Mouse (Mus musculus): Measurements from ENCODE around the gene Nutf2-ps1.
A peak's percentile ranks its signal among the peaks of the same experiment; 100 is the strongest.

Gene Nutf2-ps1

DNA sequence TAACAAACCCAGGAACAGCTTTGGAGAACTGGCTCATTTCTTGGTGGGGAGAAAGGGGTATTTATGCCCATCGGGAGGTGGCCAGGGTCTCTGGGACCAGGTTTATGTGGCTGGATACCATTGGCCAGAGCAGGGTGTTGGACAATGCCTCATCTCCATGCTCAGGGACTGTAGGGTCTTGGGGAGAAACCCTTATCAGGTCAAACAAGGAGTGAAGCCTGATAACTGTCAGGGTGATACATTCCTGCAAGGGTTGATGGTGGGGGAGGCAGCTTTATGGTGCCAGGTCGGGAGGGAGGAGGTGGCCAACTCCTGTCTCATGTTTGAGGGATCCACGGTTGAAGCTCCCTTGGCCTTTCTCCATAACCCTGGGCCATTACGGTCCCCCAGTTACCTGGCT, 17.8 kb downstream of the Nutf2-ps1 start:
- peak in 1 of 2 experiments; percentile 49 for DNase-seq (ENCODE audit: low spot score in 2 of 2)

DNA sequence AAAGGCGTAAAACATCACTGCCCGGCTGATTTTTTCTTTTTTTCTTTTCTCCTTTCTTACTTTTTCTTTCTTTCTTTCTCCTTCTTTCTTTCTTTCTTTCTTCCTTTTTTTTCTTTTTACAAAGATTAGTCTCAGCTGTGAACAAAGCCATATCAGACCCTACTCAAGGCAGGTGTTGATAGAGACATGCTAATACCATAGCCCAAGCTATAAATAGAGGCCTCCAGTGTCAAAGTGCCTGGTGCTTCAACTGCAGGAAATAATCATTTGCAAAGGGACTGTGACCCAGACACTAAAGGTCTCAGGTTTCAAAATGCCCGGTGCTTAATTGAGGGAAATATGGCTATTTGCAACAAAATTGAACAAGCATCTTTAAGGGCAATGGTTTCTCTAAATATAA, 20.3 kb downstream of the Nutf2-ps1 start:
- peak in 1 of 2 experiments; percentile 14 for DNase-seq (ENCODE audit: low spot score in 2 of 2)

DNA sequence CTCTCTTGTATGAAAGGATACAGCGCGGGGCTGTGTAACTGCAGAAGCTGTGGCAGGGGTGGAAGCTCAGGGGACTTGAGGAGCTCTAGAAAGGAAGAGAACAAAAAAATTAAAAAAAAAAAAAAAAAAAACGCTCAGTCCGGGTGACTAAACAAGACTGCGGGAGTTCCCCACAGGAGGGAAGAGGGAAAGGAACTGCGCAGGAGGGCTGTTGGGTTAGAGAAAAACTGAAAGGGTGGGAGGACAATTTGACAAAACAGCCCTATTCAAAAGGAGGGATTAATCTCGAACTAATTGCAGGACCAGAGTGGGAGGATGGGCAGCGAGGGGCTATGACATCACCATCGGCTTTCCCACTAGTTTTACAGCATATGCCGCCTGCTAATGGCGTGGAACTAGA, 21.0 kb downstream of the Nutf2-ps1 start:
- peak in 1 of 2 experiments; percentile 51 for DNase-seq (ENCODE audit: low spot score in 2 of 2)

DNA sequence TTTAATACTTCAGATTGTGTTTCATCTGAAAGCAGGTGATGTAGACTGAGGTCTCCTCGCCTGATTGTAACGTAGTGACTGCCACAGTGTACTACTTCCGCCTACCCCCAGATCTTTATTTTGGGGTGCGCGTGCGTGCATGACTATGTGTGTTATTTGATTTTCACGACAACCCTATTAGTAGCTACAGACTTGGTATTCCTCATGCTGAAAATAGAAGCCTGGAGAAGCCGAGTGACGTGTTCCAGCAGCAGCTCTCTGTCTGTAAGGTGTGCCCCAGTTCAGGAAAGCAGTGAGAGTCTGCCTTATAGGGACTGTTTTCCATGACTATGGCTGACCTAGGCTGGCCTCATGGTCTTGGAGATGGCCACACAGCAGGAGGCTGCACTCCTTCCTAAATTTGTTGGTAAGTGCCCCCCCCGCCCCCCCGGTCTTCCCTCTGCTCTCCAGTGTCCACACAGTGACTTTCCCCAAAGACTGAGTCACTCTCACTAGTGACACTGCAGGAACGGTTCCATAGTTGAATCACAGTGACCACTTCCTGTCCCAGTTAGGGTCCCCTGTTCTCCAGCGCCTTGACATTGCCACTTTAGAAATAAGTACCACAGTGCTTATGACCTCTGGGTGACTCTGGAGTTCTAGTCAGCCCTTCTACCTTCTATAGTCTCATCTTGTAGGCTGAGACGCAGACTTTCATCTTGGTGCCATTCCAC, 23.1 kb downstream of the Nutf2-ps1 start:
- no peak for DNase-seq (ENCODE audit: low spot score in 2 of 2)

DNA sequence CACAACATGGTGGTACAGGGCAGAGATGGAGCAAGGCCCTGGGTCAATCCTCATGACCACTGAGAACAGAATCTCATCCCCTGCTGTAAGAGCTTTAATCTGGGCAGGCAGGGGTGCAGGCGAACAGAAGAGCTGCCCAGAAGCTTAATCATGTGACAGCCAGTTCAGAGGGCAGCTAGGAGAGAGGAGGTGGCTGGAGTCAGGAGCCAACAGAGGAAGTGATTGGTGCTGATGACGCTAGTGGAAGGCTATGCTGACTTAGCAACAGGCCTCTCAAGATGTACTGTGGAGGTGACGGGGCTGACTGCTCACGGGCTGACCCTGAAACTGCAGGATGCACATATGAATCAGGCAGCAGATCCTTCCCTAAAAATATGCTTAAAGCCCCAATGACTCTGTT, 24.7 kb downstream of the Nutf2-ps1 start:
- DNase-seq (ENCODE audit: low spot score in 2 of 2): no peak

GRCm38 (mm10) chr19:53560436-53560835, 28.4 kb downstream of the Nutf2-ps1 start:
- DNase-seq (ENCODE audit: low spot score in 2 of 2): no peak

- no peak for DNase-seq (ENCODE audit: low spot score in 2 of 2)
Measured at GRCm38 (mm10) chr19:53557267-53557936, 31.5 kb downstream of the Nutf2-ps1 start.

- no peak for DNase-seq (ENCODE audit: low spot score in 2 of 2)
Measured at GRCm38 (mm10) chr19:53556841-53557240, 32.0 kb downstream of the Nutf2-ps1 start.

DNA sequence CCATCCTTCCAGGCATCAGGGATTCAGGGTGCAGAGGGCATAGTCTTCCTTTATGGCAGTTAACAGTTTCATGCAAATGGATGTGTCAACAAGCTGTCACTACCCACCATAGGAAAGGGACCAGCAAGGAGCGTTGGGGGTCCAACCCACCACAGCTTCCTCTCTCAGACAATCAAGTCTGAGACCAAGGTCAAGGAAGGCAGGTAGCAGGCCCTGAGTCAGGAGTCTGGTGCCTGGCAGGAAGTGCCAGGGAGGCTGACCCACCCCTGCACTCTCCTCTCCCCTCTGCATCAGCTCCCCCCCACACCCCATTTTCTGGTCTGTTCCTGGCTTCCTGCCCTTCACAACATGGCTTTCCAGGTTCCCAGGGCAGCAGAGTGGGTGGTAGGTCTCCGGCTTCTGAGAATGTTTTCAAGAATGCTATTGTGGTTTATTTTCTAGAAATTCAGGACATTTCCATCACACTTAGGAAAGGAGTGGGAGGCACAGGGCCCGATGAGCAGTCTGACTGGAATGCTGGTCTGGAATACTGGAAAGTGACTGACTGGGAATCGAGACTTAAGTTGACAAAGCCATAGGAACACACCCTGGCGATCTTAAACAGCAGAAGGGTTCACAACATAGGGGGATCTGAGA, 33.8 kb downstream of the Nutf2-ps1 start:
- no peak for DNase-seq (ENCODE audit: low spot score in 2 of 2)

- DNase-seq (ENCODE audit: low spot score in 2 of 2): no peak
Measured at GRCm38 (mm10) chr19:53554402-53554801, 34.5 kb downstream of the Nutf2-ps1 start.

GRCm38 (mm10) chr19:53552795-53553194, 36.1 kb downstream of the Nutf2-ps1 start:
- no peak for DNase-seq (ENCODE audit: low spot score in 2 of 2)

DNA sequence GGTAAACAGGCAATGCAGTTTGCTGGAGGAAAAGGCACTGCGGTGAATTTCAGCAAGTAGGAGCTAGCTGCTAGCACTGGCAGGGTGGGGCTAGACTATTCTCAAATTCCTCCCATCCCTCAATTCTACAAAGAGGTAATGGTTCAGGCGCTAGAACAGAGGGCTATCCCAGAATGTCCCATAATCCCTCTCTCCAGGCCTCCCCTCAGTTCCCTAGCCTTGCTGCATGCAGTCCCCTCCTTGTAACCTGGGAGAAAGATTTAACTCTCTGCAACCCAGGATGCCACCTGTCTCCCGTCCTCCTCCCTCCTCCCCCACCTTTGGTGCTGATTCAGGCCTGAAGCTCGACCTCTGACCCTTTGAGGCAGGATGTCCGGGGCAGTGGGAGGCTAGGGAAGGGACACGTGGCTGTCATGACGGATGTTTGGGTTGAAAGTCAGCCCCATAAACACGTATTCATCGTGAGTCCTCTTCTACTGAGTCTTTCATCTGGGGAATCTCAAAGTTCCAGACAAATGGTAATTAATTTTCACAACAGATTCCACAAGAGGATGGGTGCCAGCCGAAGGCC, 36.6 kb downstream of the Nutf2-ps1 start:
- no peak for DNase-seq (ENCODE audit: low spot score in 2 of 2)

DNA sequence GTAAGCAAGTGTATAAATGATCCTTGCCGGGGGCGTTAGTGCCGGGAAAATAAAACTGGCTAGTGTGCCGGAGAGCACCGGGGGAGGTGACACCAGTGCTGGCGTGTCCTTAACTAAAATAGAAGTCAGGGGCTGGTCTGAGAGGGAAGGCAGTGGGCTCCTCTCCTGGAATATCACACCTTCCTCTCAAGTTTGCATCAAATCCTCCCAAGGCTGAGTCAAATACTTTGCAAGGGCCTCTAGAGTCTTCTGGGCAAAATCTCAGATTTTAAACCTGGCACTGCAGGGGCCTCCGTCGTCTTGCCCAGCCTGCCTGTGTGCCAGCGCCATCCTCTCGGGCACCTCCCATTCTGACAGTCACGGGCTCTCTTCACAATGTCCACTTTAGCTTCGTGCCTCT, 37.9 kb downstream of the Nutf2-ps1 start:
- no peak for DNase-seq (ENCODE audit: low spot score in 2 of 2)

DNA sequence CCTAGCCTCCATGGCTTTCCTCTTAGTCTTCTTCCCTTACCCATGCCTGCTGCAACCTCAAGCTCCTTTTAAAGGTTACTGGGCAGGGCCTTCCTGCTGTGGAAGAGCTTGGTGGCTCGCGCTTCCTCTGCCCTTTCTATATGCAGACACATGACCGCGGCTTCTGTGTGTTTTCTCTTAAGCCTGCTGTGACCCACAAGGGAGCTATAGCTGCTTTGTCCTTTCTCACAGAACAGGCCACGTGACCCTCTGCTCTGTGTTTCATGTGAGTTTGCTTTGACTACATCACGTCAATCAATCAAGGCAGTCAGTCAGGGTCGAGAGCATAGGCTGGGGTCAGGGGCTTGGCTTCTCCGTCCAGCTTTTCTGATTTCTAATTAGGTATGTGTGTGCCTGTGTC, 41.3 kb downstream of the Nutf2-ps1 start:
- DNase-seq (ENCODE audit: low spot score in 2 of 2): no peak

- no peak for DNase-seq (ENCODE audit: low spot score in 2 of 2)
Measured at GRCm38 (mm10) chr19:53544923-53545561, 43.8 kb downstream of the Nutf2-ps1 start.

GRCm38 (mm10) chr19:53543602-53544001, 45.3 kb downstream of the Nutf2-ps1 start:
- DNase-seq (ENCODE audit: low spot score in 2 of 2): no peak

DNA sequence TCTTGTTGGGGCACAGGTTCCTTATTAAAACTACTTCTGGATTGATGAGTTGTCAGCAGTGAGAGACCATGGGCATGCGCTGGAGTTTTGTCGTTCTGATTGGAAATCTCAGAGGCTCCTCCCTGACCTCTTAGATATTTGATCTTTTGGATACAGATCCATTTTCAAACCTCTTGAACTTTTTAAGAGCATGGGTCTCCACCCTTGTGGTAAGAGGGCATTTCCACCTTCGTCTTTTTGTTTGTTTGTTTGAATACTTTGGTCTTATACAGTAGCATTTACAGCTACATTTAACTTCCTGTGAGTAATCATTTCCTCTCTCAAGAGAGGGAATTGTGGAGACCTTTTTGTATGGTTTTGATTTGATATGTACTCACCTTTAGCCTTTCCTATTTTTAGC, 49.6 kb downstream of the Nutf2-ps1 start:
- DNase-seq (ENCODE audit: low spot score in 2 of 2): no peak

DNA sequence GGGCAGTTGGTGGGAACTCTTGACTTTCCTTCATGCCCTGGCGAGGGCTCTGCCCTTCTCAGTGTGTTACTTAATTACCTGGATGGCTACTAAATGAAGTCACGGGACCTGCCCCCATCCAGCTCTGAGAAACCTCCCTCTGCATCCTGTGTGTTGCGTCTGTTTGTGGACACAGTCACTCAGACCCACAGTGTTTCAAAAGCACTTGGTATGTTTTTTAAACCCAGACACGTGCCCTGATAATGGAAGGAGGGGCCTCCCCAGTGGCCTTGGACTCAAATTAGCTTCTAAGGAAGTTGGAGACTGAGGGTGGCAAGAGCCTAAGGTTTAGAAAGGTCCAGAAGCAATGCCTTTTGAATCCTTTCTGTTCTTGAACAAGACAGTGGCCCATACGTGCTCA, 50.1 kb downstream of the Nutf2-ps1 start:
- no peak for DNase-seq (ENCODE audit: low spot score in 2 of 2)
